Mouse (Mus musculus) heart, embryonic 11.5 days (tissue): ENCODE data around the gene Nup160. TPM values are rescaled to one million over a fixed set of nuclear protein-coding genes. Genes with fewer than 3 reads are reported as not detected.

ENCODE experiments used
- ATAC-seq: fragments of 200-750 bp; cut with Nextera tagmentation; replicated peaks from 2 replicates; pipeline ENCODE4 v1.8.0; 2017; ENCODE audit warnings: moderate library complexity; ENCODE audit not compliant: insufficient number of reproducible peaks, low FRiP score, low TSS enrichment
- H3K27ac ChIP-seq: fragments of 300-500 bp; sonication (generic); 2 replicates; pipeline ENCODE4 v1.5.1; 2014; ENCODE audit warnings: mild to moderate bottlenecking, low read depth, low read length
- H3K27me3 ChIP-seq: fragments of 300-500 bp; sonication (generic); 2 replicates; pipeline ENCODE4 v1.6.1; 2014; ENCODE audit warnings: mild to moderate bottlenecking, low read length, mixed read lengths; ENCODE audit not compliant: control insufficient read depth, insufficient read depth
- H3K36me3 ChIP-seq: fragments of 300-500 bp; sonication (generic); 2 replicates; pipeline ENCODE4 v1.6.1; 2014; ENCODE audit warnings: mild to moderate bottlenecking, low read length, moderate library complexity, mixed read lengths; ENCODE audit not compliant: control insufficient read depth, insufficient read depth
- H3K4me1 ChIP-seq: fragments of 300-500 bp; sonication (generic); 2 replicates; pipeline ENCODE4 v1.6.1; 2014; ENCODE audit warnings: low read length; ENCODE audit not compliant: control insufficient read depth, insufficient read depth
- H3K4me2 ChIP-seq: fragments of 300-500 bp; sonication (generic); 2 replicates; pipeline ENCODE4 v1.6.1; 2014; ENCODE audit warnings: mild to moderate bottlenecking, moderate library complexity
- H3K4me3 ChIP-seq: fragments of 300-500 bp; sonication (generic); 2 replicates; pipeline ENCODE4 v1.5.1; 2014; ENCODE audit warnings: low read depth, low read length
- H3K9ac ChIP-seq: fragments of 300-500 bp; sonication (generic); 2 replicates; pipeline ENCODE4 v1.6.1; 2014; ENCODE audit warnings: mild to moderate bottlenecking, low read depth, low read length, moderate library complexity
- H3K9me3 ChIP-seq: fragments of 300-500 bp; sonication (generic); replicated peaks from 2 replicates; pipeline ENCODE4 v1.6.1; 2016; ENCODE audit warnings: low read length; ENCODE audit not compliant: control insufficient read depth
- WGBS: fragments of 180-500 bp; shearing (Covaris S2); extraction: QIAGEN DNeasy Blood & Tissue Kit; methylation state at CpG from one replicate; pipeline ENCODE4 v1.1.7; 2014; ENCODE audit not compliant: insufficient replicate concordance; 5-methylcytosine and 5-hydroxymethylcytosine counted together
- polyA plus RNA-seq: library from polyadenylated mRNA; unstranded; fragments of >200 nt; fragmentation: Nextera tagmentation; extraction: Ambion mirVana; gene quantifications from 2 replicates; pipeline ENCODE4 v1.2.1, GENCODE M21; 2014

Nup160 gene
- polyA plus RNA-seq, 1 experiment from 2014 or later, result 36.4 TPM

- no peaks in the 10 kb centered on the region for H3K9me3 ChIP-seq
- H3K27ac ChIP-seq, result no peak overlapping the region
- WGBS, result 76% methylated on average over 6 of the region's 6 CpGs
- no peaks in the 10 kb centered on the region for H3K4me1 ChIP-seq
- no peak for ATAC-seq
- H3K4me2 ChIP-seq, result no peak overlapping the region
- no peaks in the 10 kb centered on the region for H3K36me3 ChIP-seq
- no peak overlapping the region for H3K4me3 ChIP-seq
- H3K9ac ChIP-seq, result no peak overlapping the region
- H3K27me3 ChIP-seq, result no peaks in the 10 kb centered on the region
Measured at GRCm38 (mm10) chr2:90655449-90655848, 21.6 kb upstream of the Nup160 start.

GRCm38 (mm10) chr2:90658613-90659012, 18.4 kb upstream of the Nup160 start:
- no peaks in the 10 kb centered on the region for H3K27me3 ChIP-seq
- H3K36me3 ChIP-seq, result no peaks in the 10 kb centered on the region
- H3K4me2 ChIP-seq, result no peak overlapping the region
- H3K27ac ChIP-seq, result no peak overlapping the region
- peaks cover 3% of the 10 kb centered on the region; the same call in 1 of the 2 replicates for H3K4me1 ChIP-seq
- ATAC-seq, result no peak
- H3K9me3 ChIP-seq, result no peaks in the 10 kb centered on the region
- WGBS, result 58% methylated on average over 4 of the region's 4 CpGs
- no peak overlapping the region for H3K9ac ChIP-seq
- H3K4me3 ChIP-seq, result no peak overlapping the region

GRCm38 (mm10) chr2:90659016-90659415, 18.0 kb upstream of the Nup160 start:
- Histone ChIP-seq H3K9me3 (no peaks in the 10 kb centered on the region), H3K9ac (no peak overlapping the region), H3K27me3 (no peaks in the 10 kb centered on the region), H3K4me2 (no peak overlapping the region), H3K4me1 (peaks cover 3% of the 10 kb centered on the region; the same call in 1 of the 2 replicates), H3K27ac (no peak overlapping the region), H3K36me3 (no peaks in the 10 kb centered on the region), H3K4me3 (no peak overlapping the region)
- no peak for ATAC-seq
- WGBS, result 77% methylated on average over 1 of the region's 1 CpGs

GRCm38 (mm10) chr2:90659639-90660038, 17.4 kb upstream of the Nup160 start:
- 66% methylated on average over 3 of the region's 3 CpGs for WGBS
- Histone ChIP-seq H3K27me3 (no peaks in the 10 kb centered on the region), H3K36me3 (no peaks in the 10 kb centered on the region), H3K4me1 (peaks cover 3% of the 10 kb centered on the region; the same call in 1 of the 2 replicates), H3K27ac (no peak overlapping the region), H3K4me2 (no peak overlapping the region), H3K9ac (no peak overlapping the region), H3K9me3 (no peaks in the 10 kb centered on the region), H3K4me3 (no peak overlapping the region)
- no peak for ATAC-seq

DNA sequence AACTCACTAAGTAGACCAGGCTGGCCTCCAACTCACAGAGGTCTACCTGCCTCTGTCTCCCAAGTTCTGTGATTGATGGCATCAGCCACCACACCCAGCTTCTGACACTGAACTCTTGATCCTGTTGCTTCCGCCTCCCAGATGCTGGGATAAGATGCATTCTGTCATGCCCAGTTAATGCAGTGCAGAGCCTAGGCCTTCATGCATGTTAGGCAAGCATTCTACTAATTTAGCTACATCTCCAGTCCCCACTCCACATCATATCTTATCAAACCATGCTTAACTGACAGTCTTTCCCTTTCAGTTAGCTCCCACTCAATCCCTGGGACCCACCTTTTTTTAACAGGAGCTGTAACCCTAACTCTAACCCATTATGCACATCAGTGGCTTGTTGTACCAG, 16.1 kb upstream of the Nup160 start:
- H3K9me3 ChIP-seq, result no peaks in the 10 kb centered on the region

GRCm38 (mm10) chr2:90661426-90661825, 15.6 kb upstream of the Nup160 start:
- Histone ChIP-seq H3K4me2 (no peak overlapping the region), H3K27me3 (no peaks in the 10 kb centered on the region), H3K4me1 (peaks cover 3% of the 10 kb centered on the region; the same call in 1 of the 2 replicates), H3K9ac (0 out of 2 replicates have a peak overlapping the region, but pooled peaks have one; percentile 4), H3K27ac (no peak overlapping the region), H3K4me3 (no peak overlapping the region), H3K36me3 (no peaks in the 10 kb centered on the region), H3K9me3 (no peaks in the 10 kb centered on the region)
- WGBS, result 37% methylated on average over 3 of the region's 3 CpGs
- peak; percentile 74 for ATAC-seq

More for the DNA sequence above, 16.1 kb upstream of the Nup160 start:
- Histone ChIP-seq H3K4me1 (peaks cover 3% of the 10 kb centered on the region; the same call in 1 of the 2 replicates), H3K4me2 (no peak overlapping the region), H3K27ac (no peak overlapping the region), H3K9ac (no peak overlapping the region), H3K36me3 (no peaks in the 10 kb centered on the region), H3K4me3 (no peak overlapping the region), H3K27me3 (no peaks in the 10 kb centered on the region)
- no peak for ATAC-seq
- 79% methylated on average over 1 of the region's 1 CpGs for WGBS

DNA sequence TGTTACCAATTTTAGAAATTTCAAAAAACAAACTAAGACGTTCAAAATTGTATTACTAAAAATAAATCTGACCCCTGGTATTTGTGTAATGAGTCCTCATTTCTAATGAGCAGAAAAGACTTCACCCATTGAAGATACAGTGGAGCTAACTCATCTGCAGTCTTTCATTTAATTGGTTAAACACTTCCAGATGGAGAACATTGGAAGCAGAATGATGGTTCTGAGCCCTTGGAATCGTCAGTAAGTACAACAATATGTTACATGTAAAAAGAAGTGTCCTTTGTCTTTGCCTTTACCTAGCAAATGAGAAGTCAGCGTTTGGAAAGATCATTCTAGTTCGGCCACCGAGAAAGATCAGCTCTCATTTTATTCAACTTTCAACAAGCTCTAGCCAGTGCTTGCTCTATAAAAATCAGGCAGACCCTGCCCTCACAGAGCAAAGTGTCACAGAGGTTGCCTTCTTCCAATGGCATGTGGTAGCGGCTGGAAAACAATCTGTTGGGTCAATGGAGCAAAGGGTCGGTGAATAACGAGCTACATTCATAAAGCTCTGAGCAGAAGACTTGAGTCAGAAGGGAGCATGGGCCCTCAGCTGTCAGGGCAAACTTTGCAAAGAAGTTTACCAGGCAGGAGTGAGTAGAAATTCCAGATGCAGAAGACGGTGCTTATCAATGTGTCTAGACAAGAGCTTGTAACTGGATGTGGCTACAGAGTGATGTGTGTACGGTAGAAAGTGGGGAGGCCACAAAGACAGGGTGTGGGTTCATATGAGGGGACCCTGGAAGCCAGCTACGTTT, 10.2 kb upstream of the Nup160 start:
- ATAC-seq, result no peak; the same call in 1 of the 2 replicates
- 45% methylated on average over 11 of the region's 11 CpGs for WGBS
- Histone ChIP-seq H3K4me2 (peak overlapping the region; percentile 33; the same call in 1 of the 2 replicates), H3K36me3 (no peaks in the 10 kb centered on the region), H3K27me3 (no peaks in the 10 kb centered on the region), H3K27ac (peak overlapping the region; percentile 7; the same call in 1 of the 2 replicates), H3K9me3 (no peaks in the 10 kb centered on the region), H3K4me1 (peaks cover 7% of the 10 kb centered on the region; the same call in 1 of the 2 replicates), H3K9ac (peak overlapping the region; percentile 11; the same call in 1 of the 2 replicates), H3K4me3 (no peak overlapping the region)

GRCm38 (mm10) chr2:90667388-90668265, 9.4 kb upstream of the Nup160 start:
- Histone ChIP-seq H3K4me1 (peaks cover 7% of the 10 kb centered on the region; the same call in 1 of the 2 replicates), H3K27me3 (no peaks in the 10 kb centered on the region), H3K27ac (0 out of 2 replicates have a peak overlapping the region, but pooled peaks have one; percentile 7), H3K9ac (peak overlapping the region; percentile 11; the same call in 1 of the 2 replicates), H3K9me3 (no peaks in the 10 kb centered on the region), H3K36me3 (no peaks in the 10 kb centered on the region), H3K4me2 (peak overlapping the region; percentile 33), H3K4me3 (no peak overlapping the region)
- ATAC-seq, result no peak; the same call in 1 of the 2 replicates
- WGBS, result 31% methylated on average over 21 of the region's 21 CpGs
